Mouse (Mus musculus): Measurements from ENCODE around the gene AL732309.1.

- peak; percentile 78 for TF ChIP-seq EP300 (IDR thresholded peaks at IDR 0.05; ENCODE audit: insufficient read depth, low read depth, low read length)
- no peak for TF ChIP-seq CTCF (IDR thresholded peaks at IDR 0.05; ENCODE audit: low read depth, low read length)
- TF ChIP-seq POLR2A (IDR thresholded peaks at IDR 0.05; ENCODE audit: insufficient read depth, low read length) = peak; percentile 66
These were observed 8.7 kb upstream of the AL732309.1 start, which contains the start of gene Tmem203 for GRCm38 (mm10) chr2:25255284-25255779.
